Mouse (Mus musculus) G1E (cell line): Measurements from ENCODE around the gene Rora.

ENCODE experiments used
- CTCF ChIP-seq: IDR thresholded peaks from 2 replicates; pipeline ENCODE4 v1.5.1; 2012; ENCODE audit warnings: low read depth, low read length, inconsistent platforms, mixed read lengths
- GATA1 ChIP-seq: IDR thresholded peaks from 2 replicates; pipeline ENCODE4 v1.6.1; 2012; ENCODE audit warnings: borderline replicate concordance, low read length, inconsistent platforms, mixed read lengths
- TAL1 ChIP-seq: conservative IDR thresholded peaks from 2 replicates; pipeline ENCODE4 v1.6.1; 2012; ENCODE audit warnings: low read depth, low read length, inconsistent platforms, mixed read lengths

- TF ChIP-seq CTCF (no peak), TAL1 (no peak), GATA1 (no peak)
Measured at GRCm38 (mm10) chr9:68935611-68936010, 282.0 kb downstream of the Rora start.
